Mouse (Mus musculus) embryonic facial prominence, embryonic 10.5 days (tissue): ENCODE data around the gene Kalrn. TPM values are rescaled to one million over a fixed set of nuclear protein-coding genes. Genes with fewer than 3 reads are reported as not detected.

ENCODE experiments used
- DNase-seq: peaks from one replicate; pipeline ENCODE4 v3.0.0-alpha.2; 2017; ENCODE audit warnings: low spot score
- H3K27ac ChIP-seq: fragments of 300-500 bp; sonication (generic); replicated peaks from 2 replicates; pipeline ENCODE4 v1.5.1; 2016; ENCODE audit warnings: mild to moderate bottlenecking
- H3K27me3 ChIP-seq: fragments of 300-500 bp; sonication (generic); replicated peaks from 2 replicates; pipeline ENCODE4 v1.6.1; 2016; ENCODE audit warnings: low read depth, mild to moderate bottlenecking; ENCODE audit not compliant: poor library complexity, severe bottlenecking
- H3K36me3 ChIP-seq: fragments of 300-500 bp; sonication (generic); replicated peaks from 2 replicates; pipeline ENCODE4 v1.6.1; 2016; ENCODE audit warnings: mild to moderate bottlenecking, moderate library complexity
- H3K4me1 ChIP-seq: fragments of 300-500 bp; sonication (generic); 2 replicates; pipeline ENCODE4 v1.6.1; 2016
- H3K4me3 ChIP-seq: fragments of 300-500 bp; sonication (generic); 2 replicates; pipeline ENCODE4 v1.5.1; 2016; ENCODE audit warnings: mild to moderate bottlenecking, moderate library complexity
- H3K9me3 ChIP-seq: fragments of 300-500 bp; sonication (generic); 2 replicates; pipeline ENCODE4 v1.6.1; 2016; ENCODE audit warnings: mild to moderate bottlenecking
- WGBS: fragments of 180-500 bp; shearing (Covaris S2); methylation state at CpG from one replicate; pipeline ENCODE4 v1.1.7; 2016; 5-methylcytosine and 5-hydroxymethylcytosine counted together
- polyA plus RNA-seq: library from polyadenylated mRNA; unstranded; fragments of >200 nt; fragmentation: Nextera tagmentation; extraction: Ambion mirVana; gene quantifications from 2 replicates; pipeline ENCODE4 v1.2.1, GENCODE M21; 2016

Kalrn gene
- polyA plus RNA-seq, 1 experiment from 2014 or later = 14.8 TPM

DNA sequence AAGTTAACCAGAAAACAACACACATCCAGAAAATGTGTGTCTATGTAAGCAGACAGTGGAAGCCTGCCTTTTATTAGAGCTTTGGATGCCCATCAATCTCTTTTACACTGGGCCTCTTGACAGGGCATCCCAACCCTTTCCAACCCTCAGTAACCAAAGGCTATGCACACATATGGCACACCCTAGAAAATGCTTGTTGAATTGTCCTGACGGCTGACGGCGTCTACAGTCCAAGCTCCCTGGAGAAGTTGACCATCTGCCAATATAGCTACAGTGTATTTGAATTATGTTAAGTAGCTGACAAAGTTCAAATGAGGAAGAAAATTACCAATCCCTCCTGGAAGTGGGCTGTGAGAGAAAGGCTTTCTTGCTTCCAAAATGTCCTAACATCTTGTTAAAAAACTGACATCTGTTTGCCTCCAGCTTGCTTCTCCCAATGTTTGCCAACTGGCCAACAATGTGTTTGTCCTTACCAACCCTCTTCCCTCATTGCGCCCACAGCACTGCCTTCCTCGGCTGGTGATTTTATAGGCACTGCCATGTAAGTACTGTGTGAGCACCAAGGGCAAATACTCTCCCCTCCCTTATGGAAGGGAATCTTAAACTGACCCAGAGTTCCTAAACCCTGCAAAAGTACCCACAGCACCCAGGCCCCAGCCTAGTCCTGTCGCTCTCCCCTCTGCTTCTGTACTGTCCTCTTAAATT lies 26.4 kb downstream of the Kalrn start:
- no peak overlapping the region for H3K27ac ChIP-seq
- H3K4me3 ChIP-seq = no peak overlapping the region
- WGBS = 79% methylated on average over 6 of the region's 6 CpGs
- H3K9me3 ChIP-seq = 0 out of 2 replicates have a peak, but pooled peaks cover 3% of the 10 kb centered on the region
- peaks cover 26% of the 10 kb centered on the region for H3K4me1 ChIP-seq
- peaks cover 26% of the 10 kb centered on the region for H3K36me3 ChIP-seq
- DNase-seq = no peak
- no peaks in the 10 kb centered on the region for H3K27me3 ChIP-seq

DNA sequence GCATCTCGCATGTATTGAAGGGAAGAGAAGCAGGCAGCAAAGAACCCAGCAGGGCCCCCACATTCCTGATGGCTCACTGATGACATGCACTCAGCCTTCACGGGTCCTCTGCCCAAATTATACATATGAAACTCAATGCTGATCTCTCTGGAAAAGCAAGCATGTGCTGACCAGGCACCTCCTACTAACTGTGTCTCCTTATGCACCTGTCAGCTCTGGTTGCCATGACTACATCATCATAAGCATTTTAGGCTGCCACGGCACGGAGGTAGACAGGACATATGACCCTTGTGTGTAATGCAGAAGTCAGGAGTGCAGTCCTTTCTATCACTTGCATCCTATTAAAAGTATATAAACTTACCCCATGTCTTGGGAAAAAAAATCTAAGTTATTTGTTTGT lies 29.6 kb downstream of the Kalrn start:
- Histone ChIP-seq H3K27me3 (no peaks in the 10 kb centered on the region), H3K4me1 (peaks cover 30% of the 10 kb centered on the region), H3K9me3 (0 out of 2 replicates have a peak, but pooled peaks cover 3% of the 10 kb centered on the region), H3K36me3 (peaks cover 26% of the 10 kb centered on the region), H3K27ac (no peak overlapping the region), H3K4me3 (no peak overlapping the region)
- no peak for DNase-seq
- 89% methylated on average over 4 of the region's 4 CpGs for WGBS

DNA sequence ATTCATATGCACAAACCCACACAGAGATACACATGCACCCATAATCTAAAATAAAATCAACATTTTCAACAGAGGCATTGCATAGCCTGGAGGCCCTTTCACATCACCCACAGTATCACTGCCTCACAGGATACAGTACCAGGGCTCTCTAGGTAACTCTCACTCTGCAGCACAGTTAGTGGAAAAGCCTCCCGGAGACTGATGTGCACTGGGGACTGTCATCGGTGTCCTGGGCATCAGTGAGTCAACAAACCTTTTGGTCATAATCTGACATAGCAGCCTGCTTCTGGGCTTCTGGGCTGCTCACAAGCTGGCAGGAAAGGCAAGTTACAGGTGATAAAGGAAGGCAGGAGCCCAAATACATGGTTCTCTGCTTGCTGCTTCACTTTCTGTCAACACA lies 31.0 kb downstream of the Kalrn start:
- Histone ChIP-seq H3K9me3 (0 out of 2 replicates have a peak, but pooled peaks cover 3% of the 10 kb centered on the region), H3K27ac (no peak overlapping the region), H3K4me1 (peaks cover 28% of the 10 kb centered on the region), H3K27me3 (no peaks in the 10 kb centered on the region), H3K4me3 (no peak overlapping the region), H3K36me3 (peaks cover 26% of the 10 kb centered on the region)
- WGBS = 94% methylated on average over 2 of the region's 2 CpGs
- no peak for DNase-seq

DNA sequence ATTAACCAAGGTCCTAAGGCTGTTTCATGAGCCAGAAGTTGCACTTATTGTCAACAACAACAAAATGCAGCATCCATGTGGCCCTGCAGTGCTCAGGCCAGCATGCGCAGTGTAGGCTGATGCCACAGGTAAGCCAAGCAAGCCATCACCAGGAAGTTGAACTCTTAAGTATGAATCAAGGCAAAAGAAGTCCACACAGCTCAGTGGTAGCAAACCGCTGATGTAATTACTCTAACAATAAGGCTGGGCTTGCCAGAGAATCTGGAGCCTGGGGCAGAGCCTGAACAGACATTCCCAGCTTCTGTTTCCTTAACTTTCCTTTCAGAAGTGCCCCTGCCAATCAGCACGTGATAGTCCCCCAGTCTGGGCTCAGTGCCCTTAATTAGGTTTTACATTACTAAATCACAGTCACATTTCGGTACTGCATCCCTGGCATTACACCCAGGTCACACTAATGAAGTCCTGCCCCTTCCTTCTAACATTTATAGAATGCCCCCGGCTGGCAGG lies 34.6 kb downstream of the Kalrn start:
- Histone ChIP-seq H3K9me3 (0 out of 2 replicates have a peak, but pooled peaks cover 3% of the 10 kb centered on the region), H3K4me3 (no peak overlapping the region), H3K4me1 (peaks cover 45% of the 10 kb centered on the region), H3K27ac (no peak overlapping the region), H3K27me3 (no peaks in the 10 kb centered on the region), H3K36me3 (peaks cover 14% of the 10 kb centered on the region)
- 66% methylated on average over 5 of the region's 5 CpGs for WGBS
- DNase-seq = no peak

DNA sequence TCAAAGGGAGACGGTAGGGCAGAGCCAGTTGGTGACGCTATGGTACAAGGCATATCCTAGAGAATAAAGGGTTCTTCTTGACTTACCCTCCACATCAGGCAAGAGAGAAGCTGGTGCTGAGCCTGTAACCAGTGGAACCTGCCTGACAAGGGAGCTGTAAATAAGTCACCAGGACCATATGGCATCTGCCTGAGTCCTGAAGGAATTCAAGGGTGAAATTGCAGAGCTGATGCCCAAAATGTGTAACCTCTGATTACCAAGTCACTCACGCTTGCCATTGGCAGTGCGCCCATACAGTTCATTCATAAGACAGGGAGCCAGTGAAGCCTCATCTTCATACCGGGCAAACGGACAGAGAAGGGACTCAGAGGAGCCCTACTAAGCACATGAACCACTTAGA lies 37.0 kb downstream of the Kalrn start:
- no peaks in the 10 kb centered on the region for H3K36me3 ChIP-seq
- no peaks in the 10 kb centered on the region for H3K27me3 ChIP-seq
- H3K4me1 ChIP-seq = peaks cover 46% of the 10 kb centered on the region
- H3K4me3 ChIP-seq = no peak overlapping the region
- DNase-seq = no peak
- H3K27ac ChIP-seq = no peak overlapping the region
- H3K9me3 ChIP-seq = no peaks in the 10 kb centered on the region
- 91% methylated on average over 6 of the region's 6 CpGs for WGBS

DNA sequence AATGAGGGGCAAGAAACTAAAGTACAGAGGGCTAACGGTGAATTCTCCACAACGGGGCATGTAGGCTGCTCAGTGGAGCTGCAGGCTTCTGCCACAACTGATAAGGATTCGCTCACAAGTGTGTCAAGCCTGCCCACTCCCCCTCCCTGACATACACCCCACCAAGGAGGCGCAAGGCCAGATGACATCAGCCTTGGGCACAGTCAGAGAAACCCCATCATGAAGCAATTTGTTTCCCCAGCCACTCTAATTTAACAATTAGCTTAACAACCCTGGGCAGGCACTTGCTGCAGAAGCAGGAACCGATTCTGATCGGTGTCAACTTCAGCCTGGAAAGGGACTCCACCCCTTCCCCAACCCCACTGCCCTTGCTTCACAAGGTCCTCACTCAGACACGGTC lies 38.2 kb downstream of the Kalrn start:
- Histone ChIP-seq H3K4me1 (peaks cover 46% of the 10 kb centered on the region), H3K27ac (no peak overlapping the region), H3K9me3 (no peaks in the 10 kb centered on the region), H3K27me3 (no peaks in the 10 kb centered on the region), H3K36me3 (no peaks in the 10 kb centered on the region), H3K4me3 (no peak overlapping the region)
- peak; percentile 56 for DNase-seq
- 40% methylated on average over 7 of the region's 7 CpGs for WGBS

DNA sequence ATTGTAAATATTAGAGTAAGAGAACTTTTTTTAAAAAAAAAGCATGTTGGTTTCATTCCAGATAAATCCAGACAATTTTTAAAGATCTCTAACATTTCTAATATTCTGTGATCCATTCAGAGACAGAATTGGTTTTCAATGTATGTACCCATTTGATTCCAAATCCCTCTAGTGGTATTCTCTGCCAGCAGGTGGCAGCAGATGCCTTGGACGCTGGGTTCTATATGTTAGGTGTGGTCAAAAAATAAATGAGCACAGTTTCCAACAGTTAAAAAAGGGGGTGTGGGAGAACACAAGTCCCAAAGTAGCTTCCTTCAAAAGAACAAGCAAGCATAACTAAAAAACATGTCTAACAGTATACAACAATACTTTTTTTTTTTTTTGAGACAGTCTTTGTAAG lies 41.8 kb downstream of the Kalrn start:
- Histone ChIP-seq H3K27ac (no peak overlapping the region), H3K4me1 (peaks cover 56% of the 10 kb centered on the region), H3K36me3 (no peaks in the 10 kb centered on the region), H3K9me3 (no peaks in the 10 kb centered on the region), H3K27me3 (no peaks in the 10 kb centered on the region), H3K4me3 (no peak overlapping the region)
- WGBS = 1% methylated on average over 1 of the region's 1 CpGs
- peak; percentile 42 for DNase-seq

DNA sequence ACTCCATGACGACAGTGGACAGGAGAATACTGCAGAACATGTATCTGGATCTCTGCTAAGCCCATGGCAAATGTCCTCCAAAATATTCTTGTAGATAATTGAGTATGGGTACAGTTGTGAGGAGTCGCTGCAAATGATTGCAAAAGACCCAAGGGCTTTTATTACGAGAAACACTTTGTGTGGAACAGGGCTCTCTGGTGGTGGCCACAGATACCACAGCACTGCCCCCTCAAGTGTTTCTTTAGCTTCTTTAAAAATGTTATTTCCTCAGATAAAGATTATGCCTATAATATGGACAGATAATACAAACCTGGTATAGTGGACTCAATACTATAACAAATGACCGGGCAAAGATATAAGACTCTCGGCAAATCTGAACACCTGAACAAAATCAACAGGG lies 43.3 kb downstream of the Kalrn start:
- Histone ChIP-seq H3K36me3 (no peaks in the 10 kb centered on the region), H3K4me1 (peaks cover 56% of the 10 kb centered on the region), H3K27me3 (no peaks in the 10 kb centered on the region), H3K27ac (no peak overlapping the region), H3K9me3 (no peaks in the 10 kb centered on the region), H3K4me3 (no peak overlapping the region)
- no peak for DNase-seq
- 92% methylated on average over 5 of the region's 5 CpGs for WGBS

DNA sequence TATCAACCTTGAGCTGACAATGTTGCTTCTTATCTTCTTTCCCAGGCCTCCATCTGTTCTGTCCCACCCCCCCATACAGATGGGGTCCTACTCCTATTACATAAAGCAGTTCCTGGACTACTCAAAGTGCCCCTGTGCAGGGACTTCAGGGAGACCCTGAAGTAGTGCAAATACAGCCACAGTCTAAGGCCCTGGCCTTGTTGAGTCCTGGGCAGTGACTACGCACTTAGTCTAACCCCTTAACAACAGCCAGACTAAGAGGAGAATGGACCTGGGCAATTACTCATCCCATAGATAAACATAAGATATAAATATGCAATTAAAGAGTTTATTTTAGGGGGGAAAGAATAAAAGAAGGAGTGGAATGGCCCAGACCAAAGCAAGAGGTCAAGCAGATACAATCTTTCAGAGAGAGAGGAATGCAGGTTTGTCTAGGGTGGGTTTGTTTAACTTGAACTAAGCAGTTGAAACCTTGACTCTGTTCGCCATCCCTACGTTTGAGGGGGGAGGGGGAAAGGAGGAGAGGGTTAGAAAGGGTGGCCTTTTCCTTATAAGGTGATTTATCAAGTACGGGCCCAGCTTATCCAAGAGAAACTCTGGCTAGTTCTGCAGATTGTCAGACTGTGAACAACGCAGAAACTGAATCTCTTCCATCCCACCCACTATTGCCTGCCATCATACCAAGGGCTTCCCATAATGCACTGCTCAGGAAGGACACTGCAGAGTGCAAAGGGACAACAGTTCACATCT lies 44.9 kb downstream of the Kalrn start:
- H3K27me3 ChIP-seq = no peaks in the 10 kb centered on the region
- 61% methylated on average over 5 of the region's 5 CpGs for WGBS
- H3K9me3 ChIP-seq = no peaks in the 10 kb centered on the region
- DNase-seq = peak; percentile 34
- H3K36me3 ChIP-seq = no peaks in the 10 kb centered on the region
- H3K4me1 ChIP-seq = peaks cover 43% of the 10 kb centered on the region
- H3K4me3 ChIP-seq = no peak overlapping the region
- peak overlapping the region; percentile 20; the same call in 1 of the 2 replicates for H3K27ac ChIP-seq

DNA sequence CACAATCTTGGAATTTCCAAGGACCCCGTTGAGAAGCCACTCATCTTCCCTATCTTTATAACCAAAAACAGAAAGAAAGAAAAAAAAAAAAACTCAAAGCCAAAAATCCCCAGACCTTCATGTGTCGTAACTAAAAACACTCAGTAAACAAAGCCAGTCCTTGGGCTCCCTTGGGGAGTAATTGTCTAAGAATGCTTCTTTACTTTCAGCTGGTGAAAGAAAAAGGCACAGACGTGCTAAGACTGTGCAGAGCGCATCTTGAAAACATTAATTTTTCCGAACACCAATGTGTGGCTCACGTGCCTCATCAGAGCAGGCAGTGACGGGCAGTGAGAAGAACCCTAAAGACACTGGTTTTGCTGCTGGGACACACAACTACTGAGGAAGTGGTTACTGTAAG lies 47.0 kb downstream of the Kalrn start:
- Histone ChIP-seq H3K4me3 (no peak overlapping the region), H3K4me1 (peaks cover 43% of the 10 kb centered on the region), H3K27ac (no peak overlapping the region), H3K9me3 (no peaks in the 10 kb centered on the region), H3K27me3 (no peaks in the 10 kb centered on the region), H3K36me3 (no peaks in the 10 kb centered on the region)
- 60% methylated on average over 7 of the region's 7 CpGs for WGBS
- no peak for DNase-seq

DNA sequence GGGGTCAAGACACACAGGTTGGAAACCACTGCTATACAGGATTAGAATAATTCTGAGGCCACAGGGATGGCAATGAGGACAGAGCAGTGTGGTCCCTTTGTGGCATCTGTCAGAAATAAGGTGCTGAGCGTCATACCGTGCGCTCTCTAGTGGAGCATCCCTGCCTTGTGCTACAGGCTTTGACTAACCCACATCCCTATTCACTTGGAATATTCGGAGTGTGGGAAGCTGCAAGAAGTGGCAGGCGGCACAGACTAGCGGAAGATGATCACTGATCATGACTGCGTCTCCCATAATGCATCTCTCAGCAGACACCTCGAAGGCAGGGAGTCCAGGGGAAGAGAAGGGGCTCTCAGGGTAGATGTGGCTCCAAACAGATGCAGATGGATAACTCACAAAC lies 47.5 kb downstream of the Kalrn start:
- Histone ChIP-seq H3K27ac (no peak overlapping the region), H3K9me3 (no peaks in the 10 kb centered on the region), H3K4me3 (no peak overlapping the region), H3K27me3 (no peaks in the 10 kb centered on the region), H3K36me3 (no peaks in the 10 kb centered on the region), H3K4me1 (peaks cover 43% of the 10 kb centered on the region)
- WGBS = 77% methylated on average over 8 of the region's 8 CpGs
- no peak for DNase-seq

DNA sequence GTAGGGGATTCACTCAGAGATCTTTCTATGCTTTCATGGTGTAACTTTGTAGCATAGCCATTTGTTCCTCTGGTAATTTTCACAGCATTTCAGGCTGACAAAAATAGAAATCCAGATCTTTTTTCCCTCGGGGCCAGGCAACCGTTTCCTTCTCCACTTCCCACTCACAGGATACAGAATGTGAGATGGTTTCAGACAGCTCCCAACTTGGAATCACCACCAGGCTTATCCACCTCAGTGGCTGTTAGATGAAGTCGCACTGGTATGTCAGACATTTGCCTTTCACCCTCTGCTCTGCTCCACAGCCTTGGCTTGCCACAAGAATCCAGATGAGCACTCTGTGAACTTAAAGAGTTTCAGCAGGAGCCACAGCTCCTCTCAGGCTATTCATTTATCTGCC lies 48.1 kb downstream of the Kalrn start:
- DNase-seq = no peak
- no peaks in the 10 kb centered on the region for H3K9me3 ChIP-seq
- WGBS = 63% methylated on average over 3 of the region's 3 CpGs
- H3K27me3 ChIP-seq = no peaks in the 10 kb centered on the region
- H3K4me3 ChIP-seq = no peak overlapping the region
- peaks cover 43% of the 10 kb centered on the region for H3K4me1 ChIP-seq
- H3K36me3 ChIP-seq = no peaks in the 10 kb centered on the region
- H3K27ac ChIP-seq = no peak overlapping the region

DNA sequence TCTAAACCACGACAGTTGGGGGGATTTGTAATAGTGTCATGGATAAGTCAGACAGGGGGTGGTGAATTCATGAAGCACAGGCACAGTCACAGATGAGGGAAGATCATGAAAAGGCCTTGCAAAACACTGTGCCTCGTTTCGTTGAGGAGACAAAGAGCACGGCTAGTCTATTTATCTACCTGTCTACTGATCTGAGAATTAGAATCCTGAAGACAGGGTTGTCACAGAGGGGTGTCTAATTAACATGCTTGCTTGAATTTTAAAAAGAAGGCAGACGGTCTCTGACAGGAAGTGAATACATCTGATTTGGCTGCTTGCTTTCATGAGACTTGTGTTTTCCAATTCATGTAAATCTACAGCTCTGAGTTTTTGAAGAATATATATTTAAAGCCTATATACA lies 52.3 kb downstream of the Kalrn start:
- no peaks in the 10 kb centered on the region for H3K36me3 ChIP-seq
- H3K27me3 ChIP-seq = no peaks in the 10 kb centered on the region
- no peaks in the 10 kb centered on the region for H3K9me3 ChIP-seq
- DNase-seq = no peak
- H3K4me1 ChIP-seq = peaks cover 40% of the 10 kb centered on the region
- no peak overlapping the region for H3K27ac ChIP-seq
- no peak overlapping the region for H3K4me3 ChIP-seq
- 66% methylated on average over 5 of the region's 5 CpGs for WGBS
